Mouse (Mus musculus): ENCODE results near the gene Eif3k. TPM values are rescaled to one million over a fixed set of nuclear protein-coding genes. Genes with fewer than 3 reads are reported as not detected.
A peak's percentile ranks its signal among the peaks of the same experiment; 100 is the strongest.

Gene Eif3k
- polyA plus RNA-seq, 1 experiment from 2014 or later, result 401 TPM

- 95% methylated on average over 1 of the region's 1 CpGs for WGBS
- H3K4me3 ChIP-seq (replicated peaks), result no peak overlapping the region
- no peaks in the 10 kb centered on the region for H3K36me3 ChIP-seq
- no peak for ATAC-seq (replicated peaks; ENCODE audit: low FRiP score)
- H3K9me3 ChIP-seq (replicated peaks), result no peaks in the 10 kb centered on the region; the same call in 1 of the 2 replicates
- no peak overlapping the region for H3K9ac ChIP-seq
- H3K4me1 ChIP-seq, result peaks cover 10% of the 10 kb centered on the region
- H3K4me2 ChIP-seq, result no peak overlapping the region
- H3K27me3 ChIP-seq, result peaks cover 24% of the 10 kb centered on the region
- no peak overlapping the region for H3K27ac ChIP-seq
These were observed 33.3 kb upstream of the Eif3k start for GRCm38 (mm10) chr7:29014984-29015383.

DNA sequence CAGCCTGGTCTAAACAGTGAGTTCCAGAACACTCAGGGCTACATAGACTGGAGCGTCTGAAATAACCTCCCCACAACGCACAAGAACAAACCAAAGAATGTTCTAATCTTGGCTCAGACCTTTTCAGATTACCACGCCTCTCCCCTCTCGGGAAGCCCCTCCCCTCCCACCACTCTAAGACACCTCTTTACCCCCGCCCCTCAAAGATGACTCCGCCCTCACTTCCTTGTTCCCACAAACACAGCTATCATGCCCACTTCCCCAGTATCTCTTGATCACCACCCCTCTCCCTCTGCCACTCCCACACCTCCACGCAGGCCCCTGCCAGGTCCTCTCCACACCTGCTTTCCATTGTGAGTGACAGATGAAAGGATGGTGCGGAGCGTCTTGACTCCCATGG, 27.1 kb upstream of the Eif3k start:
- Histone ChIP-seq H3K4me1 (no peaks in the 10 kb centered on the region), H3K4me3 (replicated peaks) (no peak overlapping the region), H3K9ac (no peak overlapping the region), H3K36me3 (no peaks in the 10 kb centered on the region), H3K9me3 (replicated peaks) (no peaks in the 10 kb centered on the region), H3K27me3 (no peaks in the 10 kb centered on the region), H3K4me2 (no peak overlapping the region), H3K27ac (no peak overlapping the region)
- 83% methylated on average over 9 of the region's 9 CpGs for WGBS
- no peak for ATAC-seq (replicated peaks; ENCODE audit: low FRiP score)

- H3K4me3 ChIP-seq (replicated peaks), result no peak overlapping the region
- no peak overlapping the region for H3K27ac ChIP-seq
- no peak overlapping the region for H3K4me2 ChIP-seq
- H3K36me3 ChIP-seq, result no peaks in the 10 kb centered on the region
- no peaks in the 10 kb centered on the region for H3K4me1 ChIP-seq
- no peak overlapping the region for H3K9ac ChIP-seq
- H3K27me3 ChIP-seq, result no peaks in the 10 kb centered on the region
- ATAC-seq (replicated peaks; ENCODE audit: low FRiP score), result no peak
- 95% methylated on average over 10 of the region's 10 CpGs for WGBS
- no peaks in the 10 kb centered on the region for H3K9me3 ChIP-seq (replicated peaks)
These were observed 26.5 kb upstream of the Eif3k start for GRCm38 (mm10) chr7:29008171-29008570.

GRCm38 (mm10) chr7:29007224-29008101, 25.8 kb upstream of the Eif3k start:
- H3K9ac ChIP-seq, result no peak overlapping the region
- H3K27me3 ChIP-seq, result no peaks in the 10 kb centered on the region
- H3K36me3 ChIP-seq, result no peaks in the 10 kb centered on the region
- no peak overlapping the region for H3K4me2 ChIP-seq
- ATAC-seq (replicated peaks; ENCODE audit: low FRiP score), result no peak
- no peaks in the 10 kb centered on the region for H3K4me1 ChIP-seq
- H3K4me3 ChIP-seq (replicated peaks), result no peak overlapping the region
- H3K9me3 ChIP-seq (replicated peaks), result no peaks in the 10 kb centered on the region
- WGBS, result 77% methylated on average over 9 of the region's 9 CpGs
- H3K27ac ChIP-seq, result no peak overlapping the region

DNA sequence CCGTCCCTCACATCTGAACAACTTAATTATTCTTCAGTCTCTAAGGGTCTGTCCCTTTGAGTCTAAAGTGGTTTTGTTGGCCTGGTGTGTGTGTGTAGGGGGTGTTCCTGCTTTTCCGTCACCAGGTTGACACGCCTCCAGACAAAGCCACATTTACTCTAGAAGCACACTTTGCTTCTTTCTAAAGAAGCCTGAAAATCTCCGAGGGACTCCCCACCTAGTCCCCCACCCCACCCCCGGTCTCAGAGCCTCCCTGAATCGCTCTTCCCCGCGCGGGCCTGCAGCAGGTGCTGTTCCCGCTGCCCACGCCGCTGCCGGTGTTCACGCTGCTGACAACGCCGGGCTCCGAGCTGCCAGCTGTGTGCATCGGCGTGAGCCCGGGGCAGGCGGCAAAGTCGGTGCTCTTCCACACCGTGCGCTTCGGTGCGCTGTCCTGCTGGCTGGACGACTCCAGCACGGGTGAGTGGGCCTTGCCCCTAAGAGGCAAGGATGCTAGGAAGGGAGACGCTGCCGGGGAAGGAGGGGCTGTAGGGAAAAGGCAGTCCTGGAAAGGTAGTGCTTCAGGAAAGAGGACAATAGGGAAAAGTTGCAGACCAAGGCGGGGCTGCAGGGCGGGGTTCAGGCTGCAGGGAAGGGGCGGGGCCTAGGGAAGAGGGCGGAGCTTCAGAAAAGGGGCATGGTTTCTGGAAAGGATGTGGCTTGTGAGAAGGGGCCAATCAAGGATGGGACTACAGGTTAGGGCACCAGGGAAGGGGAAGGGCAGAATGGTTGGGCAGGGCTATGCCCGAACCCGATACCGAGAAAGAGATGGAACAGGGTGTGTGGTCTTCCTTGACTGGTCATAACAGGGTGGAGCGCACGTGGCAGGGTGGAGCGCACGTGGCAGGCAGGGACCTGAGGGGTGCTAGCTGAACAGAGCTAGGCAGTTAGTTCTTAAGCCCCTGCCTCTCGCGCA, 19.3 kb upstream of the Eif3k start:
- H3K36me3 ChIP-seq, result no peaks in the 10 kb centered on the region
- 8% methylated on average over 43 of the region's 43 CpGs for WGBS
- H3K4me2 ChIP-seq, result peak overlapping the region; percentile 96
- peak; percentile 94 for ATAC-seq (replicated peaks; ENCODE audit: low FRiP score)
- H3K9me3 ChIP-seq (replicated peaks), result no peaks in the 10 kb centered on the region
- peaks cover 15% of the 10 kb centered on the region for H3K4me1 ChIP-seq
- H3K9ac ChIP-seq, result peak overlapping the region; percentile 55
- peaks cover 2% of the 10 kb centered on the region; the same call in 1 of the 2 replicates for H3K27me3 ChIP-seq
- peak overlapping the region; percentile 53 for H3K4me3 ChIP-seq (replicated peaks)
- H3K27ac ChIP-seq, result peak overlapping the region; percentile 78

GRCm38 (mm10) chr7:28993402-28993801, 11.7 kb upstream of the Eif3k start:
- Histone ChIP-seq H3K27me3 (no peaks in the 10 kb centered on the region), H3K4me1 (no peaks in the 10 kb centered on the region), H3K9ac (no peak overlapping the region), H3K4me2 (no peak overlapping the region), H3K36me3 (no peaks in the 10 kb centered on the region), H3K27ac (no peak overlapping the region), H3K4me3 (replicated peaks) (no peak overlapping the region), H3K9me3 (replicated peaks) (no peaks in the 10 kb centered on the region)
- ATAC-seq (replicated peaks; ENCODE audit: low FRiP score), result no peak
- WGBS, result 80% methylated on average over 3 of the region's 3 CpGs

DNA sequence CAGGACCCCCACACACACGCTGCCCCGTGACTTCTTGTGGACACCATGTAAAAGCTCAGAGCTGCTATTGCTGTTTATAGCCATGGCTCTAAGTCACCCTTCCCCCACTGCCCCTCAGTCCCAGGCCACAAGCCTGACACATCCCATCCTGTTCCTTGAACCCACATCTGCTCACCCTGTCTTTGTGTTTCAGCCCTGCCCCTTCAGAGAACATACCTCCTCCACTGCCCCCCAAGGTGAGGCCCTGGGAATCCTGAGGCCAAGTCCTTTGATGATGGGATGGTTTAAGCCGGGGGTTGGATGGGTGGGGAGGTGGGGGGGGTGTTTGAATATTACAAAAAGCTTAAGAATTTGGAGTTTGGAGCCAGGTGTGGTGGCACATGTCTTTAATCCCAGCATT, 11.3 kb upstream of the Eif3k start:
- no peak overlapping the region for H3K9ac ChIP-seq
- H3K4me3 ChIP-seq (replicated peaks), result no peak overlapping the region
- 85% methylated on average over 3 of the region's 3 CpGs for WGBS
- no peaks in the 10 kb centered on the region for H3K36me3 ChIP-seq
- no peaks in the 10 kb centered on the region for H3K4me1 ChIP-seq
- H3K4me2 ChIP-seq, result no peak overlapping the region
- H3K27me3 ChIP-seq, result no peaks in the 10 kb centered on the region
- no peak for ATAC-seq (replicated peaks; ENCODE audit: low FRiP score)
- H3K9me3 ChIP-seq (replicated peaks), result no peaks in the 10 kb centered on the region
- H3K27ac ChIP-seq, result no peak overlapping the region

GRCm38 (mm10) chr7:28991616-28992015, 10.0 kb upstream of the Eif3k start:
- Histone ChIP-seq H3K36me3 (no peaks in the 10 kb centered on the region), H3K9ac (no peak overlapping the region), H3K4me3 (replicated peaks) (no peak overlapping the region), H3K4me1 (no peaks in the 10 kb centered on the region), H3K27me3 (no peaks in the 10 kb centered on the region), H3K9me3 (replicated peaks) (no peaks in the 10 kb centered on the region), H3K27ac (no peak overlapping the region), H3K4me2 (no peak overlapping the region)
- WGBS, result 68% methylated on average over 5 of the region's 5 CpGs
- ATAC-seq (replicated peaks; ENCODE audit: low FRiP score), result no peak

DNA sequence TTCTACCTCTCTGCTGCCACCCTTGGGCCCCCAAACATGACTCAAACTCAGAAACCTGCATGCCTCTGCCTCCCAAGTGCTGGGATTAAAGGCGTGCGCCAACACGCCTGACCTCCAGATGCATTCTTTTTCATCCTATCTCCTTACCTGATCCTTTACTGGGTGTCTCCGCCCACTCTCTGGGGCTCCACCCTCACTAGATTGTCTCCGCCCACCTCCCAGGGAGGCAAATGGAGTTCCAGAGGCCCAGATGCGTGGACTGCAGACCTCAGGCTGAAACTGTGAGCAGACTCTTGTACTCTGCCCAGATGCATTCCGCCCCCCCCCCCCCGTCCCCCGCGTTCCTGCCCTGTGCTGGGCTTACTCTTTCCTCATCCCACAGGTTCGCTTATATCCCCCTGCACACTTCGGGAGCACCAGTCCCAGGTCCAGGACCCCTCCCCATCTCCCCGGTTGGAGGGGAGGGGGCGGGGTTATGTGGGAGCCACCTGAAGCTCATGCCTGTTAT, 9.2 kb upstream of the Eif3k start:
- no peak for ATAC-seq (replicated peaks; ENCODE audit: low FRiP score)
- no peak overlapping the region for H3K27ac ChIP-seq
- WGBS, result 56% methylated on average over 14 of the region's 14 CpGs

GRCm38 (mm10) chr7:28985207-28985606, 3.5 kb upstream of the Eif3k start:
- 84% methylated on average over 7 of the region's 7 CpGs for whole genome bisulfite sequencing
- Histone ChIP-seq H3K9ac (no peak overlapping the region), H3K4me1 (peaks cover 25% of the 10 kb centered on the region), H3K36me3 (peaks cover 2% of the 10 kb centered on the region), H3K27ac (no peak overlapping the region), H3K4me3 (replicated peaks) (no peak overlapping the region), H3K9me3 (replicated peaks) (no peaks in the 10 kb centered on the region), H3K4me2 (no peak overlapping the region), H3K27me3 (no peaks in the 10 kb centered on the region)
- ATAC-seq (replicated peaks; ENCODE audit: low FRiP score), result no peak

More for the DNA sequence above, 9.2 kb upstream of the Eif3k start:
- no peak overlapping the region for H3K4me3 ChIP-seq (replicated peaks)
- H3K27me3 ChIP-seq, result no peaks in the 10 kb centered on the region
- H3K4me1 ChIP-seq, result no peaks in the 10 kb centered on the region
- H3K4me2 ChIP-seq, result no peak overlapping the region
- H3K36me3 ChIP-seq, result no peaks in the 10 kb centered on the region
- H3K9me3 ChIP-seq (replicated peaks), result no peaks in the 10 kb centered on the region
- H3K9ac ChIP-seq, result no peak overlapping the region

- no peak for ATAC-seq (replicated peaks; ENCODE audit: low FRiP score)
- peaks cover 26% of the 10 kb centered on the region for H3K4me1 ChIP-seq
- H3K4me2 ChIP-seq, result no peak overlapping the region
- H3K27me3 ChIP-seq, result no peaks in the 10 kb centered on the region
- no peak overlapping the region for H3K27ac ChIP-seq
- peaks cover 5% of the 10 kb centered on the region for H3K36me3 ChIP-seq
- no peak overlapping the region for H3K4me3 ChIP-seq (replicated peaks)
- H3K9me3 ChIP-seq (replicated peaks), result no peaks in the 10 kb centered on the region
- 94% methylated on average over 1 of the region's 1 CpGs for WGBS
- H3K9ac ChIP-seq, result no peak overlapping the region
These were observed 2.8 kb upstream of the Eif3k start for GRCm38 (mm10) chr7:28984452-28984851.

- H3K27me3 ChIP-seq, result no peaks in the 10 kb centered on the region
- no peak overlapping the region for H3K4me3 ChIP-seq (replicated peaks)
- ATAC-seq (replicated peaks; ENCODE audit: low FRiP score), result no peak
- no peaks in the 10 kb centered on the region for H3K9me3 ChIP-seq (replicated peaks)
- H3K36me3 ChIP-seq, result peaks cover 11% of the 10 kb centered on the region
- H3K4me1 ChIP-seq, result peaks cover 26% of the 10 kb centered on the region
- H3K27ac ChIP-seq, result no peak overlapping the region
- no peak overlapping the region for H3K9ac ChIP-seq
- H3K4me2 ChIP-seq, result peak overlapping the region; percentile 76; the same call in 1 of the 2 replicates
- whole genome bisulfite sequencing, result 76% methylated on average over 4 of the region's 4 CpGs
These were observed 2.2 kb upstream of the Eif3k start for GRCm38 (mm10) chr7:28983849-28984248.

Measured in kidney, embryonic 15.5 days (tissue).